Mouse (Mus musculus) hindbrain, embryonic 10.5 days (tissue): ENCODE results near the gene Bdp1. TPM values are rescaled to one million over a fixed set of nuclear protein-coding genes. Genes with fewer than 3 reads are reported as not detected.
"Not testable (repeated sequence)": the region's sequence is repeated elsewhere in the genome, so short reads cannot be mapped to it uniquely, and the experiment has no call there.

Experiments
- DNase-seq: peaks from one replicate; pipeline ENCODE4 v3.0.0-alpha.2; 2017; ENCODE audit warnings: low spot score
- H3K27ac ChIP-seq: fragments of 300-500 bp; sonication (generic); 2 replicates; pipeline ENCODE4 v1.5.1; 2016; ENCODE audit warnings: mild to moderate bottlenecking, moderate library complexity
- H3K27me3 ChIP-seq: fragments of 300-500 bp; sonication (generic); 2 replicates; pipeline ENCODE4 v1.6.1; 2016; ENCODE audit warnings: mild to moderate bottlenecking; ENCODE audit not compliant: poor library complexity, insufficient read depth, severe bottlenecking
- H3K36me3 ChIP-seq: fragments of 300-500 bp; sonication (generic); 2 replicates; pipeline ENCODE4 v1.6.1; 2016; ENCODE audit warnings: mild to moderate bottlenecking, moderate library complexity
- H3K4me1 ChIP-seq: fragments of 300-500 bp; sonication (generic); replicated peaks from 2 replicates; pipeline ENCODE4 v1.6.1; 2016; ENCODE audit warnings: mild to moderate bottlenecking
- H3K4me3 ChIP-seq: fragments of 300-500 bp; sonication (generic); 2 replicates; pipeline ENCODE4 v1.5.1; 2016; ENCODE audit warnings: mild to moderate bottlenecking, moderate library complexity
- H3K9me3 ChIP-seq: fragments of 300-500 bp; sonication (generic); 2 replicates; pipeline ENCODE4 v1.6.1; 2016; ENCODE audit warnings: mild to moderate bottlenecking, moderate library complexity
- WGBS: fragments of 180-500 bp; shearing (Covaris S2); methylation state at CpG from one replicate; pipeline ENCODE4 v1.1.7; 2016; 5-methylcytosine and 5-hydroxymethylcytosine counted together
- polyA plus RNA-seq: library from polyadenylated mRNA; unstranded; fragments of >200 nt; fragmentation: Nextera tagmentation; extraction: Ambion mirVana; gene quantifications from 2 replicates; pipeline ENCODE4 v1.2.1, GENCODE M21; 2016

The Bdp1 gene
- polyA plus RNA-seq, 1 experiment from 2014 or later, result 19.3 TPM

- DNase-seq, result no peak
- Histone ChIP-seq H3K4me3 (no peak overlapping the region), H3K4me1 (no peaks in the 10 kb centered on the region), H3K9me3 (no peaks in the 10 kb centered on the region), H3K36me3 (peaks cover 86% of the 10 kb centered on the region), H3K27ac (no peak overlapping the region), H3K27me3 (no peaks in the 10 kb centered on the region)
- 91% methylated on average over 6 of the region's 6 CpGs for WGBS
Measured at GRCm38 (mm10) chr13:100067821-100068220, 36.0 kb downstream of the Bdp1 start.

- H3K36me3 ChIP-seq, result peaks cover 92% of the 10 kb centered on the region
- H3K4me3 ChIP-seq, result no peak overlapping the region
- no peaks in the 10 kb centered on the region for H3K4me1 ChIP-seq
- no peak for DNase-seq
- no peaks in the 10 kb centered on the region for H3K9me3 ChIP-seq
- H3K27me3 ChIP-seq, result no peaks in the 10 kb centered on the region
- 95% methylated on average over 3 of the region's 3 CpGs for WGBS
- no peak overlapping the region for H3K27ac ChIP-seq
Measured at GRCm38 (mm10) chr13:100063936-100064335, 39.9 kb downstream of the Bdp1 start.

GRCm38 (mm10) chr13:100057738-100058137, 46.1 kb downstream of the Bdp1 start:
- not testable (repeated sequence) for H3K4me3 ChIP-seq, H3K27ac ChIP-seq, H3K27me3 ChIP-seq, DNase-seq, H3K4me1 ChIP-seq, H3K9me3 ChIP-seq
- 96% methylated on average over 8 of the region's 8 CpGs for WGBS
- peaks cover 98% of the 10 kb centered on the region for H3K36me3 ChIP-seq

- no peaks in the 10 kb centered on the region for H3K9me3 ChIP-seq
- H3K4me1 ChIP-seq, result no peaks in the 10 kb centered on the region
- H3K27me3 ChIP-seq, result no peaks in the 10 kb centered on the region
- H3K36me3 ChIP-seq, result peaks cover 94% of the 10 kb centered on the region
- 89% methylated on average over 6 of the region's 6 CpGs for WGBS
- H3K4me3 ChIP-seq, result no peak overlapping the region
- H3K27ac ChIP-seq, result no peak overlapping the region
- DNase-seq, result no peak
Measured at GRCm38 (mm10) chr13:100026013-100026412, 77.9 kb downstream of the Bdp1 start.

GRCm38 (mm10) chr13:100016891-100017290, 87.0 kb downstream of the Bdp1 start:
- 94% methylated on average over 9 of the region's 9 CpGs for WGBS
- DNase-seq, result no peak

GRCm38 (mm10) chr13:100015937-100016336, 87.9 kb downstream of the Bdp1 start:
- no peaks in the 10 kb centered on the region for H3K27me3 ChIP-seq
- DNase-seq, result no peak
- H3K9me3 ChIP-seq, result no peaks in the 10 kb centered on the region
- H3K4me1 ChIP-seq, result peaks cover 17% of the 10 kb centered on the region
- peak overlapping the region; percentile 77 for H3K4me3 ChIP-seq
- WGBS, result 16% methylated on average over 8 of the region's 8 CpGs
- H3K36me3 ChIP-seq, result peaks cover 10% of the 10 kb centered on the region
- peak overlapping the region; percentile 88 for H3K27ac ChIP-seq

More at GRCm38 (mm10) chr13:100016891-100017290, 87.0 kb downstream of the Bdp1 start:
- Histone ChIP-seq H3K27me3 (no peaks in the 10 kb centered on the region), H3K4me1 (peaks cover 17% of the 10 kb centered on the region), H3K36me3 (peaks cover 14% of the 10 kb centered on the region), H3K27ac (no peak overlapping the region), H3K9me3 (no peaks in the 10 kb centered on the region), H3K4me3 (no peak overlapping the region)

- no peaks in the 10 kb centered on the region for H3K27me3 ChIP-seq
- WGBS, result 5% methylated on average over 47 of the region's 47 CpGs
- H3K27ac ChIP-seq, result peak within 1 kb of the TSS; percentile 88
- peak within 1 kb of the TSS; percentile 77 for H3K4me3 ChIP-seq
- H3K36me3 ChIP-seq, result peaks cover 6% of the 10 kb centered on the region
- DNase-seq, result peak; percentile 94
- no peaks in the 10 kb centered on the region for H3K9me3 ChIP-seq
- peaks cover 17% of the 10 kb centered on the region for H3K4me1 ChIP-seq
Measured at GRCm38 (mm10) chr13:100014906-100015895, 88.7 kb downstream of the Bdp1 start, which contains the start of gene Mccc2. Mccc2 (minus strand) TSS chr13:100015639.

GRCm38 (mm10) chr13:100005911-100006496, 97.9 kb downstream of the Bdp1 start:
- 89% methylated on average over 12 of the region's 12 CpGs for WGBS
- H3K27ac ChIP-seq, result no peak overlapping the region
- H3K9me3 ChIP-seq, result no peaks in the 10 kb centered on the region
- H3K4me3 ChIP-seq, result no peak overlapping the region
- H3K4me1 ChIP-seq, result no peaks in the 10 kb centered on the region
- no peak for DNase-seq
- no peaks in the 10 kb centered on the region for H3K36me3 ChIP-seq
- H3K27me3 ChIP-seq, result no peaks in the 10 kb centered on the region

GRCm38 (mm10) chr13:100001790-100002196, 102.1 kb downstream of the Bdp1 start:
- peak; percentile 73 for DNase-seq
- no peaks in the 10 kb centered on the region for H3K9me3 ChIP-seq
- H3K4me3 ChIP-seq, result no peak overlapping the region
- no peaks in the 10 kb centered on the region for H3K4me1 ChIP-seq
- no peaks in the 10 kb centered on the region for H3K36me3 ChIP-seq
- H3K27me3 ChIP-seq, result no peaks in the 10 kb centered on the region
- 40% methylated on average over 5 of the region's 5 CpGs for WGBS
- no peak overlapping the region for H3K27ac ChIP-seq

- Histone ChIP-seq H3K36me3 (no peaks in the 10 kb centered on the region), H3K4me3 (no peak overlapping the region), H3K9me3 (no peaks in the 10 kb centered on the region), H3K27me3 (no peaks in the 10 kb centered on the region), H3K27ac (no peak overlapping the region), H3K4me1 (no peaks in the 10 kb centered on the region)
- DNase-seq, result no peak
- WGBS, result 93% methylated on average over 3 of the region's 3 CpGs
Measured at GRCm38 (mm10) chr13:99999078-99999477, 104.8 kb downstream of the Bdp1 start.

- H3K36me3 ChIP-seq, result no peaks in the 10 kb centered on the region
- H3K4me1 ChIP-seq, result no peaks in the 10 kb centered on the region
- no peak overlapping the region for H3K27ac ChIP-seq
- no peak overlapping the region for H3K4me3 ChIP-seq
- no peaks in the 10 kb centered on the region for H3K9me3 ChIP-seq
- H3K27me3 ChIP-seq, result no peaks in the 10 kb centered on the region
- WGBS, result 88% methylated on average over 3 of the region's 3 CpGs
- no peak for DNase-seq
Measured at GRCm38 (mm10) chr13:99998099-99998498, 105.8 kb downstream of the Bdp1 start.

GRCm38 (mm10) chr13:99989592-99989991, 114.3 kb downstream of the Bdp1 start:
- Histone ChIP-seq H3K4me1 (no peaks in the 10 kb centered on the region), H3K27me3 (no peaks in the 10 kb centered on the region), H3K9me3 (no peaks in the 10 kb centered on the region), H3K36me3 (peaks cover 19% of the 10 kb centered on the region; the same call in 1 of the 2 replicates), H3K27ac (no peak overlapping the region), H3K4me3 (no peak overlapping the region)
- no peak for DNase-seq
- 92% methylated on average over 4 of the region's 4 CpGs for WGBS

GRCm38 (mm10) chr13:99983320-99983719, 120.5 kb downstream of the Bdp1 start:
- Histone ChIP-seq H3K4me3 (no peak overlapping the region), H3K27ac (no peak overlapping the region), H3K36me3 (peaks cover 23% of the 10 kb centered on the region; the same call in 1 of the 2 replicates), H3K4me1 (peaks cover 4% of the 10 kb centered on the region; the same call in 1 of the 2 replicates), H3K27me3 (no peaks in the 10 kb centered on the region), H3K9me3 (no peaks in the 10 kb centered on the region)
- 84% methylated on average over 1 of the region's 1 CpGs for WGBS
- no peak for DNase-seq
